Mouse (Mus musculus) G1E (cell line): ENCODE data around the gene Irf7. TPM values are rescaled to one million over a fixed set of nuclear protein-coding genes. Genes with fewer than 3 reads are reported as not detected.

Experiments
- ATAC-seq: 2 replicates; pipeline ENCODE4 v1.8.0; 2016; ENCODE audit warnings: mild to moderate bottlenecking; ENCODE audit not compliant: insufficient number of reproducible peaks, poor library complexity, low FRiP score, severe bottlenecking; ENCODE audit errors: extremely low read depth
- DNase-seq: peaks from one replicate; pipeline ENCODE4 v3.0.0; 2012; ENCODE audit warnings: low spot score
- H3K27me3 ChIP-seq: 2 replicates; pipeline ENCODE4 v1.6.1; 2012; ENCODE audit warnings: mild to moderate bottlenecking, low read length, inconsistent platforms; ENCODE audit not compliant: insufficient read depth
- H3K36me3 ChIP-seq: replicated peaks from 2 replicates; pipeline ENCODE3; 2012; ENCODE audit warnings: mild to moderate bottlenecking, inconsistent platforms
- H3K4me1 ChIP-seq: 2 replicates; pipeline ENCODE4 v1.6.1; 2012; ENCODE audit warnings: low read depth, low read length, inconsistent platforms, mixed read lengths; ENCODE audit not compliant: insufficient read depth
- H3K4me3 ChIP-seq: 2 replicates; pipeline ENCODE4 v1.5.1; 2012; ENCODE audit warnings: low read depth, mild to moderate bottlenecking, inconsistent platforms, low read length, moderate library complexity, mixed read lengths
- H3K9me3 ChIP-seq: replicated peaks from 2 replicates; pipeline ENCODE4 v1.6.1; 2012; ENCODE audit warnings: inconsistent platforms
- CTCF ChIP-seq: IDR thresholded peaks from 2 replicates; pipeline ENCODE4 v1.5.1; 2012; ENCODE audit warnings: low read depth, low read length, inconsistent platforms, mixed read lengths
- GATA1 ChIP-seq: IDR thresholded peaks from 2 replicates; pipeline ENCODE4 v1.6.1; 2012; ENCODE audit warnings: borderline replicate concordance, low read length, inconsistent platforms, mixed read lengths
- GATA2 ChIP-seq: IDR thresholded peaks from 2 replicates; pipeline ENCODE4 v1.6.1; 2012; ENCODE audit warnings: low read depth, low read length, inconsistent platforms, borderline replicate concordance
- POLR2AphosphoS5 ChIP-seq: IDR thresholded peaks from 2 replicates; pipeline ENCODE4 v1.6.1; 2012; ENCODE audit warnings: low read depth, low read length, inconsistent platforms; ENCODE audit not compliant: insufficient replicate concordance
- TAL1 ChIP-seq: conservative IDR thresholded peaks from 2 replicates; pipeline ENCODE4 v1.6.1; 2012; ENCODE audit warnings: low read depth, low read length, inconsistent platforms, mixed read lengths
- polyA plus RNA-seq: library from polyadenylated mRNA; stranded (reverse); fragments of >175 nt; gene quantifications from 2 replicates; pipeline ENCODE4 v1.2.3, GENCODE M21; 2012
- total RNA-seq, 2 experiments: library from RNA; stranded (forward) in 1 of 2; stranded (reverse) in 1 of 2; fragments of 200-1000 nt in 1 of 2; fragments of >200 nt in 1 of 2; fragmentation: Nextera tagmentation in 1 of 2; gene quantifications; 2 replicates each; pipeline ENCODE4 v1.2.3; 2014 to 2017

The Irf7 gene
- total and polyA plus RNA-seq, 3 experiments, result 1.6 to 12.9 (median 6.8) TPM

- H3K27me3 ChIP-seq, result no peaks in the 10 kb centered on the region
- ATAC-seq (no peak), DNase-seq (no peak)
- no peak overlapping the region for H3K4me3 ChIP-seq
- no peak for TF ChIP-seq POLR2AphosphoS5
- TF ChIP-seq CTCF, result no peak
- no peak for TF ChIP-seq TAL1
- TF ChIP-seq GATA2, result no peak
- TF ChIP-seq GATA1, result no peak
- peaks cover 96% of the 10 kb centered on the region for H3K36me3 ChIP-seq
- no peaks in the 10 kb centered on the region for H3K4me1 ChIP-seq
- no peaks in the 10 kb centered on the region for H3K9me3 ChIP-seq
Observed at GRCm38 (mm10) chr7:141301386-141301785, 35.1 kb upstream of the Irf7 start.

GRCm38 (mm10) chr7:141299175-141299574 lies 32.9 kb upstream of the Irf7 start:
- ATAC-seq, result no peak
- no peak for DNase-seq
- Histone ChIP-seq H3K27me3 (peaks cover 4% of the 10 kb centered on the region; the same call in 1 of the 2 replicates), H3K36me3 (peaks cover 74% of the 10 kb centered on the region), H3K9me3 (no peaks in the 10 kb centered on the region), H3K4me1 (no peaks in the 10 kb centered on the region), H3K4me3 (no peak overlapping the region)
- TF ChIP-seq POLR2AphosphoS5, result no peak
- TF ChIP-seq GATA1, result no peak
- no peak for TF ChIP-seq GATA2
- TF ChIP-seq CTCF, result no peak
- TF ChIP-seq TAL1, result no peak

- TF ChIP-seq GATA2 (no peak), CTCF (no peak), GATA1 (no peak), POLR2AphosphoS5 (no peak), TAL1 (no peak)
- Histone ChIP-seq H3K36me3 (peaks cover 63% of the 10 kb centered on the region), H3K9me3 (no peaks in the 10 kb centered on the region), H3K4me3 (no peak overlapping the region), H3K27me3 (peaks cover 12% of the 10 kb centered on the region), H3K4me1 (0 out of 2 replicates have a peak, but pooled peaks cover 3% of the 10 kb centered on the region)
- no peak for ATAC-seq
- no peak for DNase-seq
Observed at GRCm38 (mm10) chr7:141297926-141298650, 31.8 kb upstream of the Irf7 start.

- no peak for DNase-seq
- no peak for ATAC-seq
- Histone ChIP-seq H3K9me3 (no peaks in the 10 kb centered on the region), H3K4me3 (no peak overlapping the region), H3K27me3 (peaks cover 39% of the 10 kb centered on the region), H3K36me3 (peaks cover 28% of the 10 kb centered on the region), H3K4me1 (peaks cover 6% of the 10 kb centered on the region; the same call in 1 of the 2 replicates)
- TF ChIP-seq CTCF (no peak), GATA1 (no peak), POLR2AphosphoS5 (no peak), GATA2 (no peak), TAL1 (no peak)
Observed at GRCm38 (mm10) chr7:141294479-141294878, 28.2 kb upstream of the Irf7 start.

- ATAC-seq (no peak), DNase-seq (no peak)
- no peaks in the 10 kb centered on the region for H3K9me3 ChIP-seq
- H3K36me3 ChIP-seq, result peaks cover 23% of the 10 kb centered on the region
- H3K4me1 ChIP-seq, result peaks cover 6% of the 10 kb centered on the region; the same call in 1 of the 2 replicates
- H3K27me3 ChIP-seq, result peaks cover 39% of the 10 kb centered on the region
- no peak for TF ChIP-seq POLR2AphosphoS5
- TF ChIP-seq TAL1, result no peak
- no peak for TF ChIP-seq GATA1
- TF ChIP-seq CTCF, result no peak
- no peak for TF ChIP-seq GATA2
- no peak overlapping the region for H3K4me3 ChIP-seq
Observed at GRCm38 (mm10) chr7:141293852-141294471, 27.7 kb upstream of the Irf7 start.

- Histone ChIP-seq H3K36me3 (peaks cover 13% of the 10 kb centered on the region), H3K4me1 (peaks cover 6% of the 10 kb centered on the region; the same call in 1 of the 2 replicates), H3K4me3 (no peak overlapping the region), H3K9me3 (no peaks in the 10 kb centered on the region), H3K27me3 (peaks cover 39% of the 10 kb centered on the region)
- DNase-seq (no peak), ATAC-seq (no peak)
- TF ChIP-seq GATA2, result no peak
- no peak for TF ChIP-seq CTCF
- TF ChIP-seq GATA1, result no peak
- TF ChIP-seq TAL1, result no peak
- no peak for TF ChIP-seq POLR2AphosphoS5
Observed at GRCm38 (mm10) chr7:141292583-141293388, 26.5 kb upstream of the Irf7 start.
